Mouse (Mus musculus): ENCODE data around the gene Ptk7. TPM values are rescaled to one million over a fixed set of nuclear protein-coding genes. Genes with fewer than 3 reads are reported as not detected.
"Not testable (repeated sequence)": the region's sequence is repeated elsewhere in the genome, so short reads cannot be mapped to it uniquely, and the experiment has no call there.

Gene Ptk7
- total and polyA plus RNA-seq, 3 experiments: 0.01 to 0.05 TPM; not detected in 1

- peaks cover 12% of the 10 kb centered on the region for H3K27me3 ChIP-seq (ENCODE audit: insufficient read depth, low read length)
- H3K36me3 ChIP-seq (replicated peaks): no peaks in the 10 kb centered on the region
- DNase-seq (ENCODE audit: low spot score) (no peak), ATAC-seq (ENCODE audit: extremely low read depth, insufficient number of reproducible peaks, low FRiP score, poor library complexity, severe bottlenecking) (no peak)
- TF ChIP-seq CTCF (IDR thresholded peaks at IDR 0.05; ENCODE audit: low read depth, low read length): no peak
- no peak for TF ChIP-seq GATA2 (IDR thresholded peaks at IDR 0.05; ENCODE audit: borderline replicate concordance, low read depth, low read length)
- no peak for TF ChIP-seq GATA1 (IDR thresholded peaks at IDR 0.05; ENCODE audit: borderline replicate concordance, low read length)
- no peak for TF ChIP-seq TAL1 (conservative IDR thresholded peaks at IDR 0.05; ENCODE audit: low read depth, low read length)
- no peak for TF ChIP-seq POLR2AphosphoS5 (IDR thresholded peaks at IDR 0.05; ENCODE audit: insufficient replicate concordance, low read depth, low read length)
- H3K4me1 ChIP-seq (ENCODE audit: insufficient read depth, low read depth, low read length): peaks cover 25% of the 10 kb centered on the region
- no peaks in the 10 kb centered on the region for H3K9me3 ChIP-seq (replicated peaks)
- H3K4me3 ChIP-seq (ENCODE audit: low read depth, low read length): no peak overlapping the region
Observed at GRCm38 (mm10) chr17:46559146-46559545, 70.2 kb downstream of the Ptk7 start.

DNA sequence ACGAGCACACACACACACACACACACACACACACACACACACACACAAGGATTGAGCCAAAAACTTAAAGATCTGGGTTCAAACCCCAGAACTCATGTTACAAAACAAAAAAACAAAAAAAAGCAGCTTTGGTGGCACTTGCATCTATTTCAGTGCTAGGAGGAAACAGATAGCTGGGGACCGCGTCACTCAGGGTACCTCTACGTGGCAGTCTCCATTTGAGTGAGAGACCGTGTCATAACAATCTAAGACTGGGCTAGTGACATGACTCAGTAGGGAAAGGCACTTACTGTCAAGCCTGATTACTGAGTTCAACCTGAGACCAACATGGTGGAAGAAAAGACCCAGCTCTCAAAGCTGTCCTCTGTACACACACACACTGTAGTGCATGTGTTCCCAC, 71.2 kb downstream of the Ptk7 start:
- Histone ChIP-seq H3K4me3 (ENCODE audit: low read depth, low read length) (no peak overlapping the region), H3K4me1 (ENCODE audit: insufficient read depth, low read depth, low read length) (peaks cover 35% of the 10 kb centered on the region), H3K27me3 (ENCODE audit: insufficient read depth, low read length) (peaks cover 12% of the 10 kb centered on the region), H3K36me3 (replicated peaks) (peaks cover 9% of the 10 kb centered on the region), H3K9me3 (replicated peaks) (no peaks in the 10 kb centered on the region)
- DNase-seq (ENCODE audit: low spot score): no peak
- TF ChIP-seq GATA1 (IDR thresholded peaks at IDR 0.05; ENCODE audit: borderline replicate concordance, low read length): no peak
- no peak for TF ChIP-seq TAL1 (conservative IDR thresholded peaks at IDR 0.05; ENCODE audit: low read depth, low read length)
- no peak for TF ChIP-seq CTCF (IDR thresholded peaks at IDR 0.05; ENCODE audit: low read depth, low read length)
- no peak for TF ChIP-seq POLR2AphosphoS5 (IDR thresholded peaks at IDR 0.05; ENCODE audit: insufficient replicate concordance, low read depth, low read length)
- no peak for TF ChIP-seq GATA2 (IDR thresholded peaks at IDR 0.05; ENCODE audit: borderline replicate concordance, low read depth, low read length)
- no peak for ATAC-seq (ENCODE audit: extremely low read depth, insufficient number of reproducible peaks, low FRiP score, poor library complexity, severe bottlenecking)

DNA sequence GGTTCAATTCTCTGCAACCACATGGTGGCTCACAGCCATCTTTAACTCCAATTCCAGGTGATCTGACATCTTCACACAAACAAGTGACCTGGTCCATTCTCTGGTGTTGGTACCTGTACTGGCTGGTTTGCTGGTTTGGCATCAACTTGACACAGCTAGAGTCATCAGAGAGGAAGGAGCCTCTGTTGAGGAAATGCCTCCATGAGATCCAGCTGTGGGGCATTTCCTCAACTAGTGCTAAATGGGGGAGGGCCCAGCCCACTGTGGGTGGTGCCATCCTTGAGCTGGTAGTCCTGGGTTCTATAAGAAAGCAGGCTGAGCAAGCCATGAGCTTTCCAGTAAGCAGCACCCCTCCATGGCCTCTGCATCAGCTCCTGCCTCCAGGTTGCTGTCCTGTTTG, 72.0 kb downstream of the Ptk7 start:
- ATAC-seq (ENCODE audit: extremely low read depth, insufficient number of reproducible peaks, low FRiP score, poor library complexity, severe bottlenecking); H3K4me3 ChIP-seq (ENCODE audit: low read depth, low read length); H3K9me3 ChIP-seq (replicated peaks): not testable (repeated sequence)

GRCm38 (mm10) chr17:46556584-46556945, 72.7 kb downstream of the Ptk7 start:
- peak; percentile 46 for DNase-seq (ENCODE audit: low spot score)
- peaks cover 7% of the 10 kb centered on the region for H3K27me3 ChIP-seq (ENCODE audit: insufficient read depth, low read length)
- H3K4me1 ChIP-seq (ENCODE audit: insufficient read depth, low read depth, low read length): peaks cover 45% of the 10 kb centered on the region

More for the DNA sequence above, 72.0 kb downstream of the Ptk7 start:
- H3K4me1 ChIP-seq (ENCODE audit: insufficient read depth, low read depth, low read length): peaks cover 44% of the 10 kb centered on the region
- not testable (repeated sequence) for DNase-seq (ENCODE audit: low spot score); H3K27me3 ChIP-seq (ENCODE audit: insufficient read depth, low read length)
- peaks cover 17% of the 10 kb centered on the region for H3K36me3 ChIP-seq (replicated peaks)

DNA sequence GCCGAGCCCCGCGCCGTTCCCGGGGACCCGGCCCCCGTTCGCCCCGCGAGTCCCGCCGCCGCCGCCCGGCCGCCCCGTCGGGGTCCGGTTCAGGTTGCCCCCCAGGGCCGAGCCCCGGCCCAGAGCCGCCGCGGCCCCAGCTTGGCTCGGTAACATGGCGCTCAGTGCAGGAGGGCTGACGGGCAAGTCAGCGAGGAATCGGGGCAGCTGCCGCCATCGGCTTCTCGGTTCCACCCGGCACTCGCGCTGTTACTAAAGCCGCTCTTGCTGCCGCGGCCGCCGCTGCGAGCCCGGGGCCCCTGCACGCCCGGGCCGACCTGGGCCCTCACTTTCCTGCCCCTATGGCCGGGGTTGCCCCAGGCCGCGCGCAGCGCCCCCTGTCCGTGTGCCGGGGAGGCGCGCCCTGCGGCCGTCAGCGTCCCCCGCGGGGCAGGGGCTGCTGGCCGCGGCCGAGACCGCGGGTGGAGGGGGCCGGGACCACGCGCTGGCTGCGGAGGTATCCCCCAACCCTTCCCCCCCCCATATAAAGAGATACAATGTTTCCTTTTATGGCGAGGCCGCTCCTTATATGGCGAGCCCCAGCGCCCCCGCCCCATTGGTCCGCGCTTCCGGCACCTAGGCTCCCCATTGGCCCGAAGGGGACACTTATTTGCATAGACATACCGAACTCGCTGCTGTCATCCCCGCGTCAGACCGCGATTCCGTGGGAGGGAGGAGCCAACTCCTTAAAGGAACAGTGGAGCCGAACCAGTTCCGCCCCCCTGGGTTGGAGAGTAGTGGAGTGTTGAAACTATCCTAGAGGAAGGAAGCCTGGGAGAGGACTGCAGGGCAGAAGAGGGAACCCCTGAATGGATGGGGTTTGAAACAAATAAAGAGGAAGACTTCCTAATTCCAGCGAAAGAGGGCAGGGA, 73.4 kb downstream of the Ptk7 start, which contains the start of gene Srf:
TSS of gene Srf (minus strand) at position 503 of the 911 bp plus-strand sequence.
- TF ChIP-seq TAL1 (conservative IDR thresholded peaks at IDR 0.05; ENCODE audit: low read depth, low read length): no peak

More at GRCm38 (mm10) chr17:46556584-46556945, 72.7 kb downstream of the Ptk7 start:
- H3K36me3 ChIP-seq (replicated peaks): peaks cover 25% of the 10 kb centered on the region
- peak overlapping the region; percentile 91 for H3K4me3 ChIP-seq (ENCODE audit: low read depth, low read length)
- H3K9me3 ChIP-seq (replicated peaks): no peaks in the 10 kb centered on the region
- no peak for TF ChIP-seq POLR2AphosphoS5 (IDR thresholded peaks at IDR 0.05; ENCODE audit: insufficient replicate concordance, low read depth, low read length)
- no peak for TF ChIP-seq TAL1 (conservative IDR thresholded peaks at IDR 0.05; ENCODE audit: low read depth, low read length)
- no peak for TF ChIP-seq GATA2 (IDR thresholded peaks at IDR 0.05; ENCODE audit: borderline replicate concordance, low read depth, low read length)
- no peak for TF ChIP-seq GATA1 (IDR thresholded peaks at IDR 0.05; ENCODE audit: borderline replicate concordance, low read length)
- TF ChIP-seq CTCF (IDR thresholded peaks at IDR 0.05; ENCODE audit: low read depth, low read length): no peak
- ATAC-seq (ENCODE audit: extremely low read depth, insufficient number of reproducible peaks, low FRiP score, poor library complexity, severe bottlenecking): 0 out of 2 replicates have a peak, but pooled peaks have one; percentile 3

DNA sequence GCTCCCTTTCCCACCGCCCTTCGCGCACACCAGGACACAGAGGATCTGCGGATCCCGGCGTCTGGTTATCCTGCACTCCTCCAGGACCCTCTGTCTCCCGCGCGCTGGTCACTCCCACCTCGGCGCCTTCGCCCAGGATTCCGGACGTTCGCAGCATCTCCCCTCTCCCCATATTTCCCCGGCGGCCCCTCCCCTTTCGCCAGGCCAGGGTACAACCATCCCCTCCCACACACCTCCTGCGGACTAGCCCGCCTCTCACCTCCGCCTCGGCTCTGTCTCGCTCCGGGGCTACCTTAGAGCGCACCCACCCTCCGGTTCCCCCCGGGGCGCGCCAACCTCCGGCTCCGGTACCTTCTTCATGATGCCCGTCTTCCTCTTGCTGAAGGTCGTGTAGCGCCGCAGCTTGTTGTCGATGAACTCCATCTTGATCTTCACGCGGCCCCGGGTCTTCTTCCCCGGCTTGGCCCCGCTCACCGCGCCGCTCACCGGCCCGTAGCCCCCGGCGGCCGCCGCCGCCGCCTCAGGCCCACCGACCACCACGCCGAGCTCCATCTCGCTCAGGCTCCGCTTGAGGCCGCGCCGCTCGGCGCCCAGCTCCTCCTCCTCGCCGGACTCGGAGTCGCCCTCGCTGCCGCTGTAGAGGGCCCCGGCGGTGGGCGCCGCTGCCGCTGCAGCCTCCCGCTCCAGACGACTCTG, 74.2 kb downstream of the Ptk7 start:
- peak overlapping the region; percentile 91 for H3K4me3 ChIP-seq (ENCODE audit: low read depth, low read length)
- TF ChIP-seq POLR2AphosphoS5 (IDR thresholded peaks at IDR 0.05; ENCODE audit: insufficient replicate concordance, low read depth, low read length) (no peak), TAL1 (conservative IDR thresholded peaks at IDR 0.05; ENCODE audit: low read depth, low read length) (no peak), CTCF (IDR thresholded peaks at IDR 0.05; ENCODE audit: low read depth, low read length) (no peak), GATA2 (IDR thresholded peaks at IDR 0.05; ENCODE audit: borderline replicate concordance, low read depth, low read length) (no peak), GATA1 (IDR thresholded peaks at IDR 0.05; ENCODE audit: borderline replicate concordance, low read length) (no peak)
- H3K4me1 ChIP-seq (ENCODE audit: insufficient read depth, low read depth, low read length): peaks cover 48% of the 10 kb centered on the region
- H3K27me3 ChIP-seq (ENCODE audit: insufficient read depth, low read length): peaks cover 6% of the 10 kb centered on the region
- no peaks in the 10 kb centered on the region for H3K9me3 ChIP-seq (replicated peaks)
- ATAC-seq (ENCODE audit: extremely low read depth, insufficient number of reproducible peaks, low FRiP score, poor library complexity, severe bottlenecking) (no peak), DNase-seq (ENCODE audit: low spot score) (peak; percentile 61)
- H3K36me3 ChIP-seq (replicated peaks): peaks cover 39% of the 10 kb centered on the region

More for the DNA sequence above, 73.4 kb downstream of the Ptk7 start, which contains the start of gene Srf:
- peak; percentile 98 for DNase-seq (ENCODE audit: low spot score)
- H3K36me3 ChIP-seq (replicated peaks): peaks cover 31% of the 10 kb centered on the region
- peaks cover 7% of the 10 kb centered on the region for H3K27me3 ChIP-seq (ENCODE audit: insufficient read depth, low read length)
- H3K4me3 ChIP-seq (ENCODE audit: low read depth, low read length): peak within 1 kb of the TSS; percentile 91
- no peaks in the 10 kb centered on the region for H3K9me3 ChIP-seq (replicated peaks)
- peak; percentile 99 for ATAC-seq (ENCODE audit: extremely low read depth, insufficient number of reproducible peaks, low FRiP score, poor library complexity, severe bottlenecking)
- peaks cover 48% of the 10 kb centered on the region for H3K4me1 ChIP-seq (ENCODE audit: insufficient read depth, low read depth, low read length)
